Mouse (Mus musculus) cerebellum, adult 8-10 months (tissue): ENCODE results near the gene Apbb2.

Experiments
- DNase-seq: peaks from one replicate; pipeline ENCODE4 v3.0.0; 2022

The Apbb2 gene

GRCm38 (mm10) chr5:66407948-66408347 is 210.6 kb downstream of the Apbb2 start:
- DNase-seq, result no peak

DNA sequence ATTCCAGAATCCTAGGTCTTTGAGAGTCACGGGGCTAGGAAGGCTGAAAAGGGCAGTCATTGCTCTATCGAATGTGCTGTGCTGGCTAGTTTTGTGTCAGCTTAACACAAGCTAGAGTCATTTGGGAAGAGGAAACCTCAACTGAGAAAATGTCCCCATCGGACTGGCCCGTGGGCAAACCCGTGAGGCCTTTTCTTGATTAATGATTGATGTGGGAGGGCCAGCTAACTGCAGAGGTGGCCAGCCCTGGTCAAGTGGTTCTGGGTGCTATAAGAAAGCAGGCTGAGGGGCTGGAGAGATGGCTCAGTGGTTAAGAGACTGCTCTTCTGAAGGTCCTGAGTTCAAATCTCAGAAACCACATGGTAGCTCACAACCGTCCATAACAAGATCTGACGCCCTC is 212.2 kb downstream of the Apbb2 start:
- no peak for DNase-seq

GRCm38 (mm10) chr5:66405731-66406399 is 212.7 kb downstream of the Apbb2 start:
- DNase-seq, result no peak

DNA sequence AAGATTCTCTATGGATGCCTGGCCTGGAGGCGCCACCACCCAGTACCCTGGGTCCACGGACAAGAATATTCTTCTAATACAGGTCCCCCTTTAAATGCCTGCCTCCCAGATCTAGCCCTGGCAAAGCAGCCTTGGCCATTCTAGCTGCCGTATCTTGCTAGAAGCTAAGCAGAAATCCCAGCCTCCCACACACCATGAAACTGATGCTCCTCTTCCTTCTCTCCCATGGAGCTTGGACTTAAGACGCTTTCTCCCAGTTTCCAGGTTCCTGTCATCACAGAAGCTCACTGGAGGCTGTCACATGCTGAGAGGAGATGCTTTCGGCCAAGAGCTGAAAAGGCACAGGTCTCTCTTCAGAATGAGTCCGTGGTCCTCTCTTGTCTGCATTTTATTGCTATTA is 213.3 kb downstream of the Apbb2 start:
- no peak for DNase-seq

DNA sequence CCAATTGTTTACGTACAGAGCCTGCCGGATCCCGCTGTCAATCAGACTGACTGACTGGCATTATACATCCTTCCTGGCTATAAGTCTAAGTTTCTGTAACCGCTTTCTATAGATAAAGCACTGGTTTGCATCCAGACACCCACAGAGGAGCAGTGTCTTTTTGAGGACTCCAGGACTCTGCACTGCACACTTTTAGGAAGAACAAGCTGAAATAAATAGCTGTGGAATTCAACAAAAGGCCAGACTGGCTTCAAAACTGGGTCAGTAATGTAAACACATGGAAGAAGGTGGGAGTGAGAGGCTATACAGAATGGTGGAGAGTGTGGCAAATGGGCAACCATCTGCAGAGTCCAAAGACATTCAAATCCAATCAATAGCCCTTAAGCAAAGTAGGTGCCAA is 218.0 kb downstream of the Apbb2 start:
- no peak for DNase-seq

DNA sequence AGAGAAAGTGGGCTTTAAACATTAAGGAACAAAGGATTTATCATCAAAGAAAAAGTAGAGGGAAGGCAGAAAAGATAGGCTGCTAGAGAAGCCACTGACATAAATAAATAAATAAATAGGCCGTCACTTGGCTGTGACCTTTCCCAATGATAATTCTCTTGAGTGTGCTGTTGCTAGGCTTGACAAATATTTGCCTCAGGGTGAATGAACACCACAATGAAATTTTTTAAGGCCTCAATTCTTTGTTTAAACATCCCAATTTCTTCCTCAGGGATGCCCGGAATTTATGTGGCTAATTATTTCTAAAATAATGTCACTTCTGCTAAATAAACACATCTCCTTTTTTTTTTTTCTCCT is 219.3 kb downstream of the Apbb2 start:
- no peak for DNase-seq

DNA sequence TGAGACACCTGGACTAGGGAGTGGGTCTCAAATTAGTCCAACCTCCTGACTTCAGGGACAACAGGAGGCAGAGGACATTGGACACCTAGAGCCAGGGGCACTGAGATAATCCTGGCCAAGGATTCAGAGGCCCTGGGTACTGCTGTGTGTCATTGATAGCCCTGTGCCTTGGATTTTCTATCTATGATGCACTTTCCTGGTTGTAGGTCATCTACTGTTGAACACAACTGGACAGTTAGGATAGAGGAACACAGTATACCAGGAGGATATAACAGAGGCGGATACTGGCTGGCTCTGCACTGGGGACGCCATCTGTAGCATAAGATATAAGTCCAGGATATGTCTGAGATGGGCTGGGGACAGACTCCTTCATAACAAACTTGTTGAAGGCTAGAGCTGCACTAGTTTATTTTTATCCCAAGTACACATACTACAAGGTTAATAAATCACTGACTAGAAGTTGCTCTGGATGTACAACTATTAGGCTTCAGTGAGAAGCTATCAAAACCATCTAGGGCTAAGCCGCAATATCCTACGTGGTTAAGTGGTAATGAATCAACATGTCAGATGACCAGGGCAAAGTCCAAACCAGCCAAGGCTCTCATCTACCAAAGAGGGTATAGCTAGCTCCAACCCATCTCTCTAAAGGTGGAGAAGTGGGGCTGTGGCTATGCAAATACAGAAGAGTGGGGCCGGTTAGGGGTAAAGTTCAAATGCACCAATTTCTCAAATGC is 219.9 kb downstream of the Apbb2 start:
- no peak for DNase-seq

GRCm38 (mm10) chr5:66393767-66394446 is 224.7 kb downstream of the Apbb2 start:
- DNase-seq, result peak; percentile 35

- no peak for DNase-seq
Measured at GRCm38 (mm10) chr5:66392861-66393529, 225.6 kb downstream of the Apbb2 start.

- no peak for DNase-seq
Measured at GRCm38 (mm10) chr5:66391771-66392170, 226.8 kb downstream of the Apbb2 start.

- DNase-seq, result no peak
Measured at GRCm38 (mm10) chr5:66391299-66391698, 227.3 kb downstream of the Apbb2 start.

DNA sequence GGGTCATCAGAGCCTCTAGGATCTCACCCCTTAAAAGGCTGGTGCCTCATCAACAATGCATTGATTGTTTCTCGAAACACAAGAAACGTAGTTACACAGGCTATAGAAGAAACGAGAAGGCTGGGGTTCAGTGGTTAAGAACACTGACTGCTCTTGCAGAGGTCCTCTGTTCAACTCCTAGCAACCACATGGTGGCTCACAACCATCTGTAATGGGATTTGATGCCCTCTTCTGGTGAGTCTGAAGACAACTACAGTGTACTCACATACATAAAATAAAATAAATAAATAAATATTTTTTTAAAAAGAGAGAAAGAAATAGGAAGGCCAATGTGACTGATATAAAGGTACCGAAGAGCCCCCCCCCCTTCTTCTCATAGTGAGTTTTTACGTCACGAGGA is 228.0 kb downstream of the Apbb2 start:
- DNase-seq, result no peak

DNA sequence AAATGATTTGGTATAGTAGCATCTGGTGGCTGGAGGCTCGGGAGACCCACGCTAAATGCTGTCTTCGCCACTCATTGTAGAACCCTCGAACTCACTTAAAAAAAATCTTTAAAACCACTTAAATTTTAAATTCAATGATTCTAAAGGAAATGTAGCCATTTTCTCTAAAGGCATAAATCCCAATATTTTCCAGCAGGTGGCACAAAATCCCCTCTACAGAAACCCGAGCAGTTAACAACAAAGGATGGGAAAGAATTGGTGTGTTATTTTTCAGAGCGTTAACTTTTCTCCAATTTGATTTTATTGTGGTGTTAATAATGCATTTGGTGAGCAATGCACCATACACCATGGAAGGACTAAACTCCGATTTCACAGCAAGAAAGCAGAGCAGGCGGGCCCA is 231.1 kb downstream of the Apbb2 start:
- DNase-seq, result no peak

DNA sequence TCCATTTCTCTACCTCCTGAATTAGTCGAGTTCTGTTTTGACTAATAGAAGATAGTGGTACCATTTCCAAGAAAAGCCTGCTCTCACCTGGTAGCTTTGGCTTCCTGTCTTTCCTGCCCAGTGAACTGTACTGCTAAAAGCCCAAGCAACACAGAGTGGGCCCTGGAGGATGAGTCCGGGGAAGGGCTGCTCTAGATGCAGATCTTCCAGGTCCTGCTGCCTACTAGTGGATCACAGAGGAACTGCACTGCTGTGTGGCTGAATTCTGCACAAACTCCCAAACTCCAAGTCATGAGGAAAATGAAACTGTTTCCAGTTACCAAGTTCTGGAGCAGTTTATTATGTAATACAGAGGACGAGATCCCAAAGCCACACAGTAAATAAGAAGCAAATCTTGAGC is 232.9 kb downstream of the Apbb2 start:
- peak; percentile 30 for DNase-seq

DNA sequence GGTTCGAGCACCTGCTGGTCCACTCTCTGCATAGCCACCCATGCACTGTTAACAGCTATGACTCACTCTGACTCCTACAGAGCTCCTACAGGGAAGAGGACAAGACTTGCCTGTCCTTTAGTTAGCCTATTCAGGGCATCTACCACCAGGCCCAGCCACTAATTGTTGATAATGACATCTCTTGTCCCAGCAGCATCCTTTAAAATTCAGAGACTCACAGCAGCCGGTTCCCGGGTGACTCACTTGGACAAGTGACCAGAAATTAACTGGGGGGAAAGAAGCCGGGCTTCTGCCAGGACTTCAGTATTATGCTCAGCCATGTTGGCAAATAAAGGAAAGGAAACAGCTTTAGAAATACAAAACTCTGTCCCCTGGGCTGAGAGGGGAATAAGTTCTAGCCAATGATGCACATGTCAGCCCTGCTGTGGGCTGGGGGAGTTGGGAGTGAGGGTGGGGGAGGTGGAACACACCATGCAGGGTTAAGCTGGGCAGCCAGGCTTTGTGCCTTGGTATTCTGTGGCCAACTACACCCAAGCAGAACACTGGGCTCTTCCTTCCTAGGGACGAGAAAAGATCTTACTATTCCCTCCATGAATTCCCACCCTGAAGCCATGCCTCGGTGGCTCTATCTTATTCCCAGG is 233.7 kb downstream of the Apbb2 start:
- peak; percentile 28 for DNase-seq

- DNase-seq, result no peak
Measured at GRCm38 (mm10) chr5:66384114-66384513, 234.5 kb downstream of the Apbb2 start.

GRCm38 (mm10) chr5:66382111-66382510 is 236.5 kb downstream of the Apbb2 start:
- DNase-seq, result no peak

- DNase-seq, result no peak
Measured at GRCm38 (mm10) chr5:66378968-66379367, 239.6 kb downstream of the Apbb2 start.

- no peak for DNase-seq
Measured at GRCm38 (mm10) chr5:66376589-66377270, 241.9 kb downstream of the Apbb2 start.

DNA sequence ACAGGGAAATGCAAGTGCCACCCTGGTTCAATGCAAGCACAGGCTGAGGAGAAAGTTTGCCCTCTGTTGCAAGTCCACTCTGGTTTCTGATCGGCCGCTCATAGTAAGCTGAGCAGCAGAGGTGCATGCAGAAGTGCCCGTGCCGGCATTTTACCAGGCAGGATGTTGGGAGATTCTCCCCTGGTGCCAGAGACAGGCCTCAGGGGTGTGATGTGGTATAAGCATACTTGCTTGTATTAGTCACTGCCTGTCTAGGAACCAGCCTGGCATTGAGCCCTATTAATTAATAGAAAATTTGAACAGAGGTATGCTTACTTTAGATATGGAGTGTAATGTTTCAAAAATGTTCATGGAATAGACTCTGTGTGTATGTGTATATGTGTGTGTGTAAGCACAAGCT is 244.2 kb downstream of the Apbb2 start:
- no peak for DNase-seq

DNA sequence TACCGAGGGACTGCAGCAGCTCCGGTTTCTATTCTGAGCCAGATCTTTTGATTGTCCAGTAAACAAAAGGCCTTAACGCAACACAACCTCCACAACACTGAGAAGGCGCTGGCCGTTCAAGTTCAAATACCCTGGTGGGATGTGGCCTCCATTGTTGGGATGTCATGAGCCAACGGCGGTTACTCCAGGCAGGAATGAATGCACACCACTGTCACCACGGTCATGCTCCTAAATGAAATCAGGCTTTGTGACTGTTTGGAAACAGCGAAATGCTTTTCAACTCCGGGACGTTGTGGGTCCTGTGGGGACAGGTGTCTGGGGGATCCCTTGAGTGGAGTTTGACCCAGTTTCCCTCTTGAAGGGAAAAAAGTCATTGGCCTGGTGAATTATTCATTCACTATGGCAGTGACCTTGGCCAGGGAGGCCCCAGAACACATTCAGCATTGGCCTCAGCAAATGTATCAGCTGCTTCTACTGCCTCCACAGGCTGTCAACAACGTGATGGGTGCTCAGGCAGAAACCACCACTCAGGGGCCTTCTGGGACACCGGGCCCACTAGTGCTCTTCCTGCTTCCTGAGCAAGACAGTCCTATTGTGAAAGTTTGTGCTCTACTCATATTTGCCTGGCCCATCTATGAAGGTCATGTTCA is 244.9 kb downstream of the Apbb2 start:
- DNase-seq, result no peak

- no peak for DNase-seq
Measured at GRCm38 (mm10) chr5:66371131-66371530, 247.5 kb downstream of the Apbb2 start.
